Mouse (Mus musculus) v-Abl transformed pro-B cells (cell line): ENCODE data around the gene Rps15.

Source experiments
- in situ Hi-C, 2 experiments: fragments of 400-800 bp; cut with MboI; formaldehyde crosslinking; loops; one replicate each; pipeline ENCODE4 v1.15.1; 2025; ENCODE audit not compliant: unreplicated experiment in 2 of 2

The Rps15 gene

GRCm38 (mm10) chr10:80282481-80283441, 9.5 kb upstream of the Rps15 start:
- in situ Hi-C loops, result no loop called here

GRCm38 (mm10) chr10:80285222-80286070, 6.8 kb upstream of the Rps15 start:
- in situ Hi-C loops, result no loop called here

- in situ Hi-C loops, result no loop called here
Measured at GRCm38 (mm10) chr10:80288097-80288496, 4.2 kb upstream of the Rps15 start.

- in situ Hi-C loops, result no loop called here
Measured at GRCm38 (mm10) chr10:80288657-80289056, 3.6 kb upstream of the Rps15 start.

GRCm38 (mm10) chr10:80293325-80293724, 1.1 kb downstream of the Rps15 start:
- in situ Hi-C loops, result loop anchor here in 1 of 2 experiments (10.0 kb wide), 1 partner anchor 51 kb away; the partner anchor contains the start of gene Adamtsl5

- in situ Hi-C loops, result loop anchor here in 1 of 2 experiments (10.0 kb wide), 1 partner anchor 50 kb away; the partner anchor contains the start of gene Adamtsl5
Measured at GRCm38 (mm10) chr10:80294311-80294710, 2.1 kb downstream of the Rps15 start.

GRCm38 (mm10) chr10:80294788-80295303, 2.6 kb downstream of the Rps15 start:
- in situ Hi-C loops, result loop anchor here in 1 of 2 experiments (10.0 kb wide), 1 partner anchor 50 kb away; the partner anchor contains the start of gene Adamtsl5

GRCm38 (mm10) chr10:80295618-80296425, 3.6 kb downstream of the Rps15 start, which contains the start of gene Apc2:
TSS of gene Apc2 (plus strand) at chr10:80295977.
- in situ Hi-C loops, result loop anchor here in 1 of 2 experiments (10.0 kb wide), 1 partner anchor 49 kb away; the partner anchor contains the start of gene Adamtsl5

GRCm38 (mm10) chr10:80296824-80297223, 4.6 kb downstream of the Rps15 start:
- in situ Hi-C loops, result loop anchor here in 1 of 2 experiments (10.0 kb wide), 1 partner anchor 48 kb away; the partner anchor contains the start of gene Adamtsl5

- in situ Hi-C loops, result loop anchor here in 1 of 2 experiments (10.0 kb wide), 1 partner anchor 47 kb away; the partner anchor contains the start of gene Adamtsl5
Measured at GRCm38 (mm10) chr10:80297526-80298133, 5.4 kb downstream of the Rps15 start.

- in situ Hi-C loops, result loop anchor here in 1 of 2 experiments (10.0 kb wide), 1 partner anchor 46 kb away; the partner anchor contains the start of gene Adamtsl5
Measured at GRCm38 (mm10) chr10:80298571-80299281, 6.5 kb downstream of the Rps15 start.

- in situ Hi-C loops, result loop anchor here in 1 of 2 experiments (10.0 kb wide), 1 partner anchor 46 kb away; the partner anchor contains the start of gene Adamtsl5
Measured at GRCm38 (mm10) chr10:80299301-80299700, 7.0 kb downstream of the Rps15 start.

GRCm38 (mm10) chr10:80299824-80300223, 7.6 kb downstream of the Rps15 start:
- in situ Hi-C loops, result loop anchor here in 1 of 2 experiments (10.0 kb wide), 1 partner anchor 45 kb away; the partner anchor contains the start of gene Adamtsl5

GRCm38 (mm10) chr10:80300672-80301181, 8.5 kb downstream of the Rps15 start:
- in situ Hi-C loops, result no loop called here

- in situ Hi-C loops, result no loop called here
Measured at GRCm38 (mm10) chr10:80301256-80302081, 9.2 kb downstream of the Rps15 start.

GRCm38 (mm10) chr10:80302082-80302355, 9.8 kb downstream of the Rps15 start:
- in situ Hi-C loops, result no loop called here

GRCm38 (mm10) chr10:80302471-80302881, 10.2 kb downstream of the Rps15 start:
- in situ Hi-C loops, result no loop called here
